Mouse (Mus musculus) lung, postnatal 0 days (tissue): Measurements from ENCODE around the gene BC029722.

Experiments used
- CTCF ChIP-seq: IDR thresholded peaks from 2 replicates; pipeline ENCODE4 v1.5.1; 2016; ENCODE audit warnings: antibody characterized with exemption, mild to moderate bottlenecking
- EP300 ChIP-seq: IDR thresholded peaks from 2 replicates; pipeline ENCODE4 v1.6.1; 2016; ENCODE audit warnings: antibody characterized with exemption, mild to moderate bottlenecking, control low read depth

GRCm38 (mm10) chr2:155775685-155776263 lies 43.5 kb downstream of the BC029722 start:
- no peak for TF ChIP-seq CTCF
- no peak for TF ChIP-seq EP300
